Mouse (Mus musculus) embryonic facial prominence, embryonic 15.5 days (tissue): Measurements from ENCODE around the gene Ncmap. TPM values are rescaled to one million over a fixed set of nuclear protein-coding genes. Genes with fewer than 3 reads are reported as not detected.

Source experiments
- ATAC-seq: fragments of 200-750 bp; cut with Nextera tagmentation; 2 replicates; pipeline ENCODE4 v1.8.0; 2017; ENCODE audit warnings: low read depth, moderate TSS enrichment; ENCODE audit not compliant: insufficient number of reproducible peaks, low FRiP score, low TSS enrichment
- H3K27ac ChIP-seq: fragments of 300-500 bp; sonication (generic); replicated peaks from 2 replicates; pipeline ENCODE4 v1.5.1; 2015; ENCODE audit warnings: mild to moderate bottlenecking, inconsistent platforms
- H3K27me3 ChIP-seq: fragments of 300-500 bp; sonication (generic); 2 replicates; pipeline ENCODE4 v1.6.1; 2015; ENCODE audit warnings: inconsistent platforms
- H3K36me3 ChIP-seq: fragments of 300-500 bp; sonication (generic); 2 replicates; pipeline ENCODE4 v1.6.1; 2015; ENCODE audit warnings: mild to moderate bottlenecking, inconsistent platforms
- H3K4me1 ChIP-seq: fragments of 300-500 bp; sonication (generic); 2 replicates; pipeline ENCODE4 v1.6.1; 2015; ENCODE audit warnings: inconsistent platforms
- H3K4me2 ChIP-seq: fragments of 300-500 bp; sonication (generic); replicated peaks from 2 replicates; pipeline ENCODE4 v1.6.1; 2015; ENCODE audit warnings: mild to moderate bottlenecking, inconsistent platforms
- H3K4me3 ChIP-seq: fragments of 300-500 bp; sonication (generic); replicated peaks from 2 replicates; pipeline ENCODE4 v1.5.1; 2015; ENCODE audit warnings: mild to moderate bottlenecking, inconsistent platforms
- H3K9ac ChIP-seq: fragments of 300-500 bp; sonication (generic); 2 replicates; pipeline ENCODE4 v1.6.1; 2015; ENCODE audit warnings: inconsistent platforms
- H3K9me3 ChIP-seq: fragments of 300-500 bp; sonication (generic); replicated peaks from 2 replicates; pipeline ENCODE4 v1.6.1; 2016; ENCODE audit warnings: inconsistent platforms
- whole genome bisulfite sequencing: fragments of 180-500 bp; shearing (Covaris S2); methylation state at CpG from one replicate; pipeline ENCODE4 v1.1.7; 2015; 5-methylcytosine and 5-hydroxymethylcytosine counted together
- polyA plus RNA-seq: library from polyadenylated mRNA; unstranded; fragments of >200 nt; fragmentation: Nextera tagmentation; extraction: Ambion mirVana; gene quantifications from 2 replicates; pipeline ENCODE4 v1.2.1, GENCODE M21; 2015

The Ncmap gene
- polyA plus RNA-seq, 1 experiment from 2014 or later: 7.3 TPM

- Histone ChIP-seq H3K4me1 (no peaks in the 10 kb centered on the region), H3K4me2 (no peak overlapping the region), H3K36me3 (peaks cover 22% of the 10 kb centered on the region), H3K9ac (no peak overlapping the region), H3K27ac (no peak overlapping the region), H3K27me3 (no peaks in the 10 kb centered on the region), H3K4me3 (no peak overlapping the region), H3K9me3 (no peaks in the 10 kb centered on the region)
- 74% methylated on average over 7 of the region's 7 CpGs for WGBS
- no peak for ATAC-seq
Measured at GRCm38 (mm10) chr4:135426587-135426986, 28.6 kb upstream of the Ncmap start.

GRCm38 (mm10) chr4:135425625-135426024 is 27.6 kb upstream of the Ncmap start:
- Histone ChIP-seq H3K4me1 (no peaks in the 10 kb centered on the region), H3K27ac (no peak overlapping the region), H3K27me3 (no peaks in the 10 kb centered on the region), H3K4me2 (no peak overlapping the region), H3K4me3 (no peak overlapping the region), H3K9me3 (no peaks in the 10 kb centered on the region), H3K9ac (no peak overlapping the region), H3K36me3 (peaks cover 22% of the 10 kb centered on the region)
- no peak for ATAC-seq
- WGBS: 71% methylated on average over 9 of the region's 9 CpGs

- ATAC-seq: no peak
- no peak overlapping the region for H3K4me2 ChIP-seq
- no peak overlapping the region for H3K9ac ChIP-seq
- no peaks in the 10 kb centered on the region for H3K4me1 ChIP-seq
- no peaks in the 10 kb centered on the region for H3K27me3 ChIP-seq
- H3K9me3 ChIP-seq: no peaks in the 10 kb centered on the region
- WGBS: 91% methylated on average over 13 of the region's 13 CpGs
- peaks cover 60% of the 10 kb centered on the region for H3K36me3 ChIP-seq
- no peak overlapping the region for H3K4me3 ChIP-seq
- H3K27ac ChIP-seq: no peak overlapping the region
Measured at GRCm38 (mm10) chr4:135420961-135421360, 22.9 kb upstream of the Ncmap start.

GRCm38 (mm10) chr4:135420416-135420815 is 22.4 kb upstream of the Ncmap start:
- H3K27me3 ChIP-seq: no peaks in the 10 kb centered on the region
- H3K4me1 ChIP-seq: no peaks in the 10 kb centered on the region
- no peak overlapping the region for H3K4me2 ChIP-seq
- H3K36me3 ChIP-seq: peaks cover 66% of the 10 kb centered on the region
- H3K9me3 ChIP-seq: no peaks in the 10 kb centered on the region
- WGBS: 83% methylated on average over 11 of the region's 11 CpGs
- no peak overlapping the region for H3K9ac ChIP-seq
- no peak overlapping the region for H3K4me3 ChIP-seq
- no peak for ATAC-seq
- no peak overlapping the region for H3K27ac ChIP-seq

- Histone ChIP-seq H3K36me3 (peaks cover 68% of the 10 kb centered on the region), H3K9ac (no peak overlapping the region)
- 82% methylated on average over 21 of the region's 21 CpGs for WGBS
Measured at GRCm38 (mm10) chr4:135419996-135420395, 22.0 kb upstream of the Ncmap start.

GRCm38 (mm10) chr4:135416367-135416766 is 18.3 kb upstream of the Ncmap start:
- H3K36me3 ChIP-seq: peaks cover 61% of the 10 kb centered on the region
- no peak for ATAC-seq
- H3K9me3 ChIP-seq: no peaks in the 10 kb centered on the region
- no peak overlapping the region for H3K9ac ChIP-seq
- H3K4me1 ChIP-seq: no peaks in the 10 kb centered on the region
- no peak overlapping the region for H3K4me3 ChIP-seq
- H3K4me2 ChIP-seq: no peak overlapping the region
- no peak overlapping the region for H3K27ac ChIP-seq
- WGBS: 89% methylated on average over 21 of the region's 21 CpGs
- no peaks in the 10 kb centered on the region for H3K27me3 ChIP-seq

More at GRCm38 (mm10) chr4:135419996-135420395, 22.0 kb upstream of the Ncmap start:
- no peak for ATAC-seq
- Histone ChIP-seq H3K9me3 (no peaks in the 10 kb centered on the region), H3K27ac (no peak overlapping the region), H3K4me3 (no peak overlapping the region), H3K27me3 (no peaks in the 10 kb centered on the region), H3K4me2 (no peak overlapping the region), H3K4me1 (no peaks in the 10 kb centered on the region)

GRCm38 (mm10) chr4:135413491-135413890 is 15.5 kb upstream of the Ncmap start:
- Histone ChIP-seq H3K36me3 (peaks cover 43% of the 10 kb centered on the region), H3K4me1 (no peaks in the 10 kb centered on the region), H3K27ac (no peak overlapping the region), H3K4me3 (no peak overlapping the region), H3K27me3 (no peaks in the 10 kb centered on the region), H3K4me2 (no peak overlapping the region), H3K9ac (no peak overlapping the region), H3K9me3 (no peaks in the 10 kb centered on the region)
- 76% methylated on average over 8 of the region's 8 CpGs for WGBS
- no peak for ATAC-seq

- no peak overlapping the region for H3K27ac ChIP-seq
- no peak overlapping the region for H3K4me2 ChIP-seq
- 35% methylated on average over 4 of the region's 4 CpGs for WGBS
- ATAC-seq: no peak
- no peaks in the 10 kb centered on the region for H3K4me1 ChIP-seq
- no peaks in the 10 kb centered on the region for H3K9me3 ChIP-seq
- no peak overlapping the region for H3K4me3 ChIP-seq
- peaks cover 28% of the 10 kb centered on the region for H3K36me3 ChIP-seq
- no peak overlapping the region for H3K9ac ChIP-seq
- H3K27me3 ChIP-seq: no peaks in the 10 kb centered on the region
Measured at GRCm38 (mm10) chr4:135411633-135412032, 13.6 kb upstream of the Ncmap start.

- 43% methylated on average over 5 of the region's 5 CpGs for WGBS
- Histone ChIP-seq H3K4me3 (no peak overlapping the region), H3K27ac (no peak overlapping the region), H3K9me3 (no peaks in the 10 kb centered on the region), H3K4me1 (no peaks in the 10 kb centered on the region), H3K9ac (no peak overlapping the region), H3K27me3 (no peaks in the 10 kb centered on the region), H3K4me2 (no peak overlapping the region), H3K36me3 (no peaks in the 10 kb centered on the region)
- no peak for ATAC-seq
Measured at GRCm38 (mm10) chr4:135406180-135406579, 8.2 kb upstream of the Ncmap start.

- H3K36me3 ChIP-seq: no peaks in the 10 kb centered on the region
- WGBS: 92% methylated on average over 2 of the region's 2 CpGs
- no peak for ATAC-seq
- no peaks in the 10 kb centered on the region for H3K9me3 ChIP-seq
- no peak overlapping the region for H3K4me2 ChIP-seq
- H3K27ac ChIP-seq: no peak overlapping the region
- H3K4me1 ChIP-seq: no peaks in the 10 kb centered on the region
- no peak overlapping the region for H3K9ac ChIP-seq
- H3K27me3 ChIP-seq: no peaks in the 10 kb centered on the region
- H3K4me3 ChIP-seq: no peak overlapping the region
Measured at GRCm38 (mm10) chr4:135404916-135405315, 6.9 kb upstream of the Ncmap start.

GRCm38 (mm10) chr4:135404048-135404447 is 6.0 kb upstream of the Ncmap start:
- H3K4me2 ChIP-seq: no peak overlapping the region
- H3K9ac ChIP-seq: no peak overlapping the region
- no peak overlapping the region for H3K27ac ChIP-seq
- peaks cover 6% of the 10 kb centered on the region; the same call in 1 of the 2 replicates for H3K27me3 ChIP-seq
- no peak overlapping the region for H3K4me3 ChIP-seq
- 73% methylated on average over 10 of the region's 10 CpGs for WGBS
- H3K36me3 ChIP-seq: no peaks in the 10 kb centered on the region
- no peak for ATAC-seq
- H3K9me3 ChIP-seq: no peaks in the 10 kb centered on the region
- no peaks in the 10 kb centered on the region for H3K4me1 ChIP-seq

- 26% methylated on average over 7 of the region's 7 CpGs for WGBS
- no peak overlapping the region for H3K9ac ChIP-seq
- no peaks in the 10 kb centered on the region for H3K36me3 ChIP-seq
- ATAC-seq: no peak
- no peaks in the 10 kb centered on the region for H3K9me3 ChIP-seq
- H3K27ac ChIP-seq: no peak overlapping the region
- peaks cover 21% of the 10 kb centered on the region for H3K27me3 ChIP-seq
- no peak overlapping the region for H3K4me2 ChIP-seq
- peaks cover 12% of the 10 kb centered on the region for H3K4me1 ChIP-seq
- no peak overlapping the region for H3K4me3 ChIP-seq
Measured at GRCm38 (mm10) chr4:135401881-135402280, 3.9 kb upstream of the Ncmap start.
